Mouse (Mus musculus) adrenal gland, postnatal 10 days (tissue): ENCODE measurements at regions not wholly inside any gene's neighbourhood (a gene's known extent, or its start where the extent isn't known, plus 50 kb on each side); places are given as distances from the start of the nearest gene placed in this dataset.
A peak's percentile ranks its signal among the peaks of the same experiment; 100 is the strongest.
"Not testable (repeated sequence)": the region's sequence is repeated elsewhere in the genome, so short reads cannot be mapped to it uniquely, and the experiment has no call there.

Experiments
- DNase-seq: peaks from one replicate; pipeline ENCODE4 v3.0.0; 2021; ENCODE audit warnings: mixed read lengths

- no peak for DNase-seq
These were observed 409.4 kb upstream of the Ercc4 start for GRCm38 (mm10) chr16:12700088-12700487.

GRCm38 (mm10) chr16:12703818-12704590 lies 405.5 kb upstream of the Ercc4 start:
- DNase-seq, result no peak

GRCm38 (mm10) chr16:12706907-12707306 lies 402.6 kb upstream of the Ercc4 start:
- DNase-seq, result no peak

GRCm38 (mm10) chr16:12721368-12721767 lies 388.1 kb upstream of the Ercc4 start:
- not testable (repeated sequence) for DNase-seq

- DNase-seq, result no peak
These were observed 383.4 kb upstream of the Ercc4 start for GRCm38 (mm10) chr16:12726043-12726442.

GRCm38 (mm10) chr16:12730167-12730730 lies 379.2 kb upstream of the Ercc4 start:
- DNase-seq, result not testable (repeated sequence)

GRCm38 (mm10) chr16:12731588-12731987 lies 377.9 kb upstream of the Ercc4 start:
- DNase-seq, result no peak

- DNase-seq, result no peak
These were observed 367.0 kb upstream of the Ercc4 start for GRCm38 (mm10) chr16:12742472-12742871.

GRCm38 (mm10) chr16:12753181-12753580 lies 356.3 kb upstream of the Ercc4 start:
- DNase-seq, result no peak

- no peak for DNase-seq
These were observed 355.1 kb upstream of the Ercc4 start for GRCm38 (mm10) chr16:12754361-12754760.

GRCm38 (mm10) chr16:12758594-12758993 lies 350.9 kb upstream of the Ercc4 start:
- peak; percentile 11 for DNase-seq

GRCm38 (mm10) chr16:12764166-12764565 lies 345.3 kb upstream of the Ercc4 start:
- no peak for DNase-seq

GRCm38 (mm10) chr16:12764608-12765007 lies 344.9 kb upstream of the Ercc4 start:
- DNase-seq, result peak; percentile 37

GRCm38 (mm10) chr16:12766846-12767245 lies 342.6 kb upstream of the Ercc4 start:
- DNase-seq, result no peak

- no peak for DNase-seq
These were observed 341.2 kb upstream of the Ercc4 start for GRCm38 (mm10) chr16:12768161-12768895.

GRCm38 (mm10) chr16:12770482-12770881 lies 339.0 kb upstream of the Ercc4 start:
- DNase-seq, result no peak

- DNase-seq, result no peak
These were observed 336.9 kb upstream of the Ercc4 start for GRCm38 (mm10) chr16:12772535-12772934.

- DNase-seq, result no peak
These were observed 333.6 kb upstream of the Ercc4 start for GRCm38 (mm10) chr16:12775876-12776275.

GRCm38 (mm10) chr16:12779079-12779478 lies 330.4 kb upstream of the Ercc4 start:
- no peak for DNase-seq

- DNase-seq, result no peak
These were observed 328.8 kb upstream of the Ercc4 start for GRCm38 (mm10) chr16:12780635-12781034.

- no peak for DNase-seq
These were observed 323.7 kb upstream of the Ercc4 start for GRCm38 (mm10) chr16:12785828-12786227.

GRCm38 (mm10) chr16:12798523-12798922 lies 311.0 kb upstream of the Ercc4 start:
- no peak for DNase-seq

- DNase-seq, result no peak
These were observed 309.3 kb upstream of the Ercc4 start for GRCm38 (mm10) chr16:12800181-12800580.
